Mouse (Mus musculus): ENCODE measurements around the gene Hao1.

The Hao1 gene

GRCm38 (mm10) chr2:134460831-134461230, 93.3 kb downstream of the Hao1 start:
- DNase-seq: no peak

DNA sequence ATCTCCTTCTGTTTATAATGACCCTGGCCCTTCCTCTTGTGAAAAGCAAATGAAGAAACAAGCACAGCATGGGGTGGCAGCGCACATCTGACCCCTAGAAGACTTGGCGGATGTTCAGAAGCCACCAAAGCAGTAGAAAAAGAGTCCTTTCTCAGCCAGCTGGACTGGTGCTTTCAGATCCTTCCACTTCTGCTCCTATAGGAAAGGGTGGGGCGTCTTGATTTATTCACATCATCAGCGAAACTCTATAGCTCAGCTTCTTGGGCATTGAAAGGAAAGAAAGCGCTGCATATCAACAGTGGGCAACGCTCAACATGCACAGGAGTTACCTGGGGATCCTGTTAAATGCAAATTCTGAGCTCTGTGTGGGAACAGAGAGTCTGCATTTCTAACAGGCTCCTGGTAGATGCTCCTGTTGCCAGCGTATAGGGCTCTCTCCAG, 98.1 kb downstream of the Hao1 start:
- no peak for DNase-seq

GRCm38 (mm10) chr2:134452748-134453147, 101.4 kb downstream of the Hao1 start:
- no peak for DNase-seq

GRCm38 (mm10) chr2:134450976-134451375, 103.2 kb downstream of the Hao1 start:
- no peak for DNase-seq

Data from thymus, postnatal 36 days (tissue).